Mouse (Mus musculus) macrophage (primary cell): Measurements from ENCODE around the gene 1700019D03Rik. TPM values are rescaled to one million over a fixed set of nuclear protein-coding genes. Genes with fewer than 3 reads are reported as not detected.

Source experiments
- H3K27ac ChIP-seq: fragments of 350-480 bp; formaldehyde crosslinking; 2 replicates; pipeline ENCODE4 v1.9.0; 2021
- H3K36me3 ChIP-seq: fragments of 350-480 bp; formaldehyde crosslinking; 2 replicates; pipeline ENCODE4 v1.9.0; 2021; ENCODE audit errors: inconsistent target
- H3K4me3 ChIP-seq: fragments of 350-480 bp; formaldehyde crosslinking; 2 replicates; pipeline ENCODE4 v1.9.0; 2021; ENCODE audit errors: inconsistent target
- H3K79me2 ChIP-seq: fragments of 350-480 bp; formaldehyde crosslinking; 2 replicates; pipeline ENCODE4 v1.9.0; 2021; ENCODE audit errors: inconsistent target
- WGBS: methylation state at CpG from one replicate; pipeline ENCODE4 v1.1.7; 2026; ENCODE audit warnings: inconsistent platforms; ENCODE audit not compliant: missing documents; 5-methylcytosine and 5-hydroxymethylcytosine counted together
- polyA plus RNA-seq: library from polyadenylated mRNA; stranded (reverse); fragments of 250-400 nt; gene quantifications from 3 replicates; pipeline ENCODE4 v1.2.4, GENCODE M21; 2018; ENCODE audit warnings: inconsistent platforms
- total RNA-seq, 78 experiments: library from RNA; depleted of rRNA; stranded (reverse); fragments of 250-400 nt; gene quantifications; 1 replicate in 9 of 78; 2 replicates in 24 of 78; 3 replicates in 43 of 78; 4 replicates in 2 of 78; pipeline ENCODE4 v1.2.4; 2018; ENCODE audit warnings: inconsistent platforms in 56 of 78

1700019D03Rik gene
- not detected for total RNA-seq (2018; cell fraction: chromatin; rRNA removed)
- under 1 TPM in 3 of 26 experiments, not detected in 23; 0.03 to 0.05 (median 0.03) TPM for total RNA-seq (2018; cell fraction: cytosol; rRNA removed)
- total RNA-seq (2018; cell fraction: nucleus; rRNA removed) = not detected
- polyA plus RNA-seq = not detected in 3 replicates

DNA sequence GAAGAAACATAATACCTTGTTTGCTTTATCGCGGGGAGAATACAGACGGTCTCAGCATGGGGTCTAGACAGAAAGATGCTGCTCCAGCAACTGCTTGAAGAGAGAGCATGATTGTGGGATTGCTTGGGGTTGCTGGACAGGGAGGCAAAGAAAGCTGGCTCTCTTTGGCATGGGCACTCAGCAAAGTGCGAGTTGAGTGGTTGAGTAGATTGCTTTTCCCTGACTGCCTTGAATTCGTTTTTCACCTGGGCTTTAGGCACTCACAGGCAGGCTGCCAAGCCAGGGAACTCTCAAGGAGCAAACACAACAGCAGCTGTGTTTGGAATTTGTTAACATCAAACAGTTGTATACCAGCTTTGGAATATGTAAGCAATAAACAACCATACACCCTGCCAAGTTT lies at the start of gene 1700019D03Rik:
TSS of gene 1700019D03Rik (minus strand) at position 101 of the 400 bp plus-strand sequence.
- Histone ChIP-seq H3K36me3 (no peaks in the 10 kb centered on the region), H3K79me2 (no peaks in the 10 kb centered on the region), H3K4me3 (no peak within 1 kb of the TSS), H3K27ac (no peak within 1 kb of the TSS)
- 88% methylated on average over 5 of the region's 5 CpGs for WGBS

DNA sequence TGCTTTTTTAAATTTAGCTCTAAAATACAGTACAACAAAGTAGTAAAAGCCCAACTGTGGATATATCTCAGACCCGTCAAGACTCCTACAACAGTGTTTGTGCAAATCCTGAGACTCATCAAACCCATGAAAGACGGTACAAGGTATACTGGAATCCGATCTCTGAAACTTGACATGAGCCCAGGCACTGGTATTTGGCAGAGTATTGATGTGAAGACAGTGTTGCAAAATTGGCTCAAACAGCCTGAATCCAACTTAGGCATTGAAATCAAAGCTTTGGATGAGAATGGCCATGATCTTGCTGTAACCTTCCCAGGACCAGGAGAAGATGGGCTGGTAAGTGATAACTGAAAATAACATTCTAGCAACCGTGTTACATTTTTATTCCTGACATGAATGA lies 43.9 kb upstream of the 1700019D03Rik start:
- 92% methylated on average over 4 of the region's 4 CpGs for WGBS
- H3K79me2 ChIP-seq = no peaks in the 10 kb centered on the region
- no peak overlapping the region for H3K27ac ChIP-seq
- no peaks in the 10 kb centered on the region for H3K36me3 ChIP-seq
- H3K4me3 ChIP-seq = no peak overlapping the region

DNA sequence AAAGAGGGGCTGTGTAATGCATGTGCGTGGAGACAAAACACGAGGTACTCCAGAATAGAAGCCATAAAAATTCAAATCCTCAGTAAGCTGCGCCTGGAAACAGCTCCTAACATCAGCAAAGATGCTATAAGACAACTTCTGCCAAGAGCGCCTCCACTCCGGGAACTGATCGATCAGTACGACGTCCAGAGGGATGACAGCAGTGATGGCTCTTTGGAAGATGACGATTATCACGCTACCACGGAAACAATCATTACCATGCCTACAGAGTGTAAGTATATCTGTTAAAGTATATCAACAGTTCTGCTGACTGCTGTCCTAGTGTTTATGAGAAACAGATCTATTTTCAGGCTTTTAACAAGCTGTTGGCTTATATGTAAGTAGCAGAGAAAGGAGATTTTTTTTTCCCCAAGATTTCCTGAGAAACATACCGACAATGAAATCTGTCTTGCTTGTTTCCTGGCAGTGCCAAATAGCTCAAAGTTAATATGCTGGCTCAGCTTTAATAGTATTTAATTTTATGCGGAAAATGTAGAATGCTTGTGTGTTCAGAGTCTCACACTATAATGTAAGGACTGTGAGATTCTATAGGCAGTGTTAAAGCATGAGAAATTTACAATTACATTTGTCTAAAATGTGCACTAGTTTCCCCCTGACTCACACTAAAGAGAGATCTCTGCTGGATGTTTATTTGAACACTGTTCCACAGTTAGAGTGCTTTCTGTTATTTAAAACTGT lies 42.1 kb upstream of the 1700019D03Rik start:
- Histone ChIP-seq H3K36me3 (no peaks in the 10 kb centered on the region), H3K4me3 (no peak overlapping the region), H3K27ac (no peak overlapping the region), H3K79me2 (no peaks in the 10 kb centered on the region)
- 89% methylated on average over 13 of the region's 13 CpGs for WGBS

GRCm38 (mm10) chr1:53061340-53061739 lies 41.4 kb upstream of the 1700019D03Rik start, which contains the start of gene Mstn:
Gene Mstn (plus strand): TSS chr1:53061640.
- 92% methylated on average over 6 of the region's 6 CpGs for WGBS
- no peak within 1 kb of the TSS for H3K4me3 ChIP-seq
- H3K36me3 ChIP-seq = no peaks in the 10 kb centered on the region
- no peak within 1 kb of the TSS for H3K27ac ChIP-seq
- H3K79me2 ChIP-seq = no peaks in the 10 kb centered on the region

- no peaks in the 10 kb centered on the region for H3K79me2 ChIP-seq
- no peak overlapping the region for H3K27ac ChIP-seq
- 87% methylated on average over 8 of the region's 8 CpGs for WGBS
Measured at GRCm38 (mm10) chr1:53060499-53060898, 40.5 kb upstream of the 1700019D03Rik start.

GRCm38 (mm10) chr1:53059106-53059505 lies 39.1 kb upstream of the 1700019D03Rik start:
- 91% methylated on average over 4 of the region's 5 CpGs for WGBS
- no peak overlapping the region for H3K27ac ChIP-seq

More at GRCm38 (mm10) chr1:53060499-53060898, 40.5 kb upstream of the 1700019D03Rik start:
- no peak overlapping the region for H3K4me3 ChIP-seq
- no peaks in the 10 kb centered on the region for H3K36me3 ChIP-seq

DNA sequence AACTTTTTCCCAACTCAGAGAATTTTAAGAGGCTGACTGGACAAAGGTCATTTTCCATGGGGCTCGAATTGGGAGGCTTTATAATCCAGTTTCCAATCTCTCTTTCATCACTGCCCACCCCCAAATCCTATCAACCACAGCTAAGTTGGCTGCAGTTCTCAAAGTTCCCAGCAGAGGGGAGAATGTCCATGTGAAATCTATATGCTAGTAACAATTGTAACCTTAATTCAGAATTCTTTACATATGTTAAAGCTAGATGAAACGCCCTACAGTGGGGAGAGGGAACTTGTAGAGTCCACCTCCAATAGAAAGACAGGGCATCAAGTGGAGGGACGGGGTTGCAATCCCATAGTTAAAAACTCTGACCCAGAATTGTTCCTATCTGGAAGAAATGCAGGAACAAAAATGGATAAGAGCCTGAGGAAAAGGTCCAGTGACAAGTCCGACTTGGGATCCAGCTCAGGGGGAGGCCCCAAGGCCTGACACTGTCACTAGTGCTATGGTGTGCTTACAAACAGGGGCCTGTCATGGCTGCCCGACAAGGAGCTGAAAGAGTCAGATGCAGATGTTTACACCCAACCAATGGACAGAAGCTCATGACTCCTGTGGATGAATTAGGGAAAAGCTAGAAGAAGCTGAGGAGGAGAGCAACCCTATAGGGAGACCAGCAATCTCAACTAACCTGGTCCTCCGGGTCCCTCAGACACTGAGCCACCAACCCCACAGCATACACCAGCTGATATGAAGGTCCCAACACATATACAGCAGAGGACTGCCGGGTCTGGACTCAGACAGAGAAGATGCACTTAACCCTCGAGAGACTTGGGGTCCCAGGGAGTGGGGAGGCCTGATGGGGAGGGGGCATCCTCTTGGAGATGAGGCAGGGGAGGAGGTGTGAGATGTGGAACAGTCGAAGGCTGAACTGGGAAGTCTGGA lies 33.4 kb upstream of the 1700019D03Rik start:
- Histone ChIP-seq H3K4me3 (no peak overlapping the region), H3K79me2 (no peaks in the 10 kb centered on the region), H3K27ac (no peak overlapping the region), H3K36me3 (no peaks in the 10 kb centered on the region)
- 52% methylated on average over 9 of the region's 9 CpGs for WGBS

More at GRCm38 (mm10) chr1:53059106-53059505, 39.1 kb upstream of the 1700019D03Rik start:
- no peaks in the 10 kb centered on the region for H3K79me2 ChIP-seq
- no peaks in the 10 kb centered on the region for H3K36me3 ChIP-seq
- H3K4me3 ChIP-seq = no peak overlapping the region

DNA sequence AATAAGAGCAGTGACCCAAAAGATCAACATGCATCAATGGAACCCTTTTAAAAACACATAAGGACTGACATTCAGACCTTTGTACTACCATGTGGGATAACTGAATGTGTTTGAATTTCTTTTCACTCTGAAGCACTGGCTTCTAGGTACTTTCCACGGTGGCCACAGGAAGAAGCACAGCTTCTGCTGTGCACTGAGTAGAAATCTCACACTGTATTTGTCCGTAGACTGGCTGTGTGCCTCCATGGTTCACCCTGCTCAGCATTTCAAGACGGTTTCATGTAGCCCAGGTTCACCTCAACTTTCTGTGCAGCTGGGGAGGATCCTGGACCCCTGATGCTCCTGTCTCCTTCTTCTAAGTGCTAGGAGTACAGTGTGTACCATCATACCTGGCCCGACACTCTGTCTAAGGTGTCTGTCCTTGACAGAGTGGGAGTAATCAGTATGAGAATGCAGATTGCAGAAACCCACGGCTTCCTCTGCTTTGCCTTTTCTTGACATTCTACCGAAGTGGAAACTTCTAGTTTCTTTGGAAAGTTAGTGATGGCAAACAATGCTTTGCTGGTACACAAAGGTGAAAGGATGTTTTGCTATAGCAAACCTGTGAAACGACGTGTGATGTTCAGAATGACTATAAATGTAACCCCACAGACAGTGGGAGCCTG lies 29.9 kb upstream of the 1700019D03Rik start:
- no peaks in the 10 kb centered on the region for H3K36me3 ChIP-seq
- H3K27ac ChIP-seq = no peak overlapping the region
- 75% methylated on average over 8 of the region's 8 CpGs for WGBS
- H3K79me2 ChIP-seq = no peaks in the 10 kb centered on the region
- H3K4me3 ChIP-seq = no peak overlapping the region

GRCm38 (mm10) chr1:53037443-53037871 lies 17.5 kb upstream of the 1700019D03Rik start:
- no peaks in the 10 kb centered on the region for H3K79me2 ChIP-seq
- no peak overlapping the region for H3K27ac ChIP-seq
- whole genome bisulfite sequencing = 90% methylated on average over 5 of the region's 5 CpGs
- H3K4me3 ChIP-seq = no peak overlapping the region
- no peaks in the 10 kb centered on the region for H3K36me3 ChIP-seq

DNA sequence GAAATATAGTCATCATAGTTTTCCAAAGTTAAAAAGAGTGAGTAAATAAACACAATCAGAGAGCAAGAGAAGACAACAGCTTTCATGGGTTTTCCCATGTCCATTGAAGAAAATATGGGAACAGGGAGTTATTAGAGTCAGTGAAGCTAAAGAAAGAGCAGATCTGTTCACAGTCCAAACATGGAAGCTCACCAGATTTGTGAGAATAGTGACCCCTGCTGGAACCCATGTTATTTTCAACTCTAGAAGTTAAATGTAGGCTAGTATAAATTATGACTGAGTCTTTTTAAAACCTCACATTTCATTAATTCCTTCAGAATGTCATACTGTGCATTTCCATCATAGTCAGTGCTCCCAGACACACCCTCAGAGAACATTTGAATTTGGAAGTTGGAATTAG lies 12.6 kb upstream of the 1700019D03Rik start:
- no peaks in the 10 kb centered on the region for H3K79me2 ChIP-seq
- H3K4me3 ChIP-seq = no peak overlapping the region
- no peaks in the 10 kb centered on the region for H3K36me3 ChIP-seq
- no peak overlapping the region for H3K27ac ChIP-seq

GRCm38 (mm10) chr1:53018746-53019505 lies 1.1 kb downstream of the 1700019D03Rik start:
- no peaks in the 10 kb centered on the region for H3K79me2 ChIP-seq
- no peak overlapping the region for H3K4me3 ChIP-seq
- no peaks in the 10 kb centered on the region for H3K36me3 ChIP-seq
- H3K27ac ChIP-seq = no peak overlapping the region
- 88% methylated on average over 3 of the region's 3 CpGs for WGBS

DNA sequence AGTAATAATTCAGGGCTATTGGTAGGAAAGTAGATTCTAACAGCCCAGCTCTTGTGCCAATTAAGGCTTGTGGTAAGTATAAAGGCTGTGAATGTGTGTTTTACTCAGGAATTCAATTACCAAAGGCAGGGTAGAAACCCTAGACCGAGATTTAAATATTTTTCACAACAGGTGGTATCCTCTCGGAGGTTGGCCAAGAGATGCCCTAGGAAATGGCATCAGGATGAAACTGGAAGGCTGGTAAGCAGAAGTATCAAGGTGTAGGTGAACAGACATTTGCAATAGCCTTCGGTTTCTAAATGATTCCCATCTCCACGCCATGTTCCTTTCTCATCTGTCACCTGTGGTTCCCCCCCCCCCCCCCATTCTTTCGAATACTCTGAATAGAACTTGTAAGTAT lies 4.4 kb downstream of the 1700019D03Rik start:
- WGBS = 84% methylated on average over 5 of the region's 5 CpGs
- no peak overlapping the region for H3K27ac ChIP-seq
- H3K36me3 ChIP-seq = no peaks in the 10 kb centered on the region
- no peaks in the 10 kb centered on the region for H3K79me2 ChIP-seq
- H3K4me3 ChIP-seq = no peak overlapping the region

DNA sequence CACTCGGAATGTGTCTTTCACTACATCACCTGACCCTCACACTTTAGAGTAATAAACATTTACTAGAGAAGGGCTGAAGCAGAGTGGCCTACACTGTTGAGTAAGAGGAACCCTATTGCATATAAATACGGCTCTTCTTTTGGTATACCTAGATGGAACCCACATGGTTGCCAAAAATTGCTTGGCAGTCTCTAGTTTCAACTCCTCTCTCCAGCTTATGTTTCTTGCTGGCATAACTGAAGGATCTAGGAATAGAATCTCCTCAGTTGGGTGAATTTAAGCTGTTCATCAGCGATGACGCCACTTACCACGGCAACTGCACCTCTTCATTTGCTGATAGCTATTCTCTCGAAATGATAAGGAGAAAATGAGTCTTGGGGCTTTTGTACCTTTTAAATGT lies 5.3 kb downstream of the 1700019D03Rik start:
- H3K4me3 ChIP-seq = no peak overlapping the region
- 90% methylated on average over 6 of the region's 6 CpGs for WGBS

DNA sequence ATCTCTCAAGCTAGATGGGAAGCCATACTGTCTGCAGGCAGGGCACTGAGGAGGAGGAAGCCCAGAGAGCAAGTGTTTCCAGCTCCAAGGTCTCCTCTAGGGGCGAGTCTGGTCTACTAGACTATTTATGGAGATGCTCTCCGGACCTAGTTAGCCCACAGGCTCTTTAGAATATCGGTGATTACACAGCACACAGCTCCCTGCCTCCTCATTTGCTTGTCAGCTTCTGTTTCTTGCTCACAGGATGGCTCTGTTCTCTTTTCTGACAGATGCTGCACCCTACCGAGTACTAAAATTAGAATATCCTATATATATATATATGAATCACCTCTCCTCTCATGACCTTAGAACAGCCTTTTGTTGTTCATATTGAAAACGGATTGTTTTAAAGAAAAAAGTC lies 33.3 kb downstream of the 1700019D03Rik start:
- 91% methylated on average over 5 of the region's 5 CpGs for WGBS
- Histone ChIP-seq H3K4me3 (no peak overlapping the region), H3K79me2 (no peaks in the 10 kb centered on the region), H3K36me3 (no peaks in the 10 kb centered on the region), H3K27ac (no peak overlapping the region)

More for the DNA sequence above, 5.3 kb downstream of the 1700019D03Rik start:
- no peak overlapping the region for H3K27ac ChIP-seq
- no peaks in the 10 kb centered on the region for H3K79me2 ChIP-seq
- no peaks in the 10 kb centered on the region for H3K36me3 ChIP-seq
